Mouse (Mus musculus): ENCODE results near the gene Nmu. TPM values are rescaled to one million over a fixed set of nuclear protein-coding genes. Genes with fewer than 3 reads are reported as not detected.

Nmu gene
- polyA plus RNA-seq, 1 experiment from 2014 or later, result 0.67 TPM

- Histone ChIP-seq H3K4me3 (peak within 1 kb of the TSS; percentile 99), H3K27me3 (replicated peaks; ENCODE audit: low read depth, poor library complexity, severe bottlenecking) (no peaks in the 10 kb centered on the region), H3K4me1 (peaks cover 19% of the 10 kb centered on the region), H3K9me3 (no peaks in the 10 kb centered on the region), H3K36me3 (replicated peaks) (no peaks in the 10 kb centered on the region), H3K27ac (replicated peaks) (peak within 1 kb of the TSS; percentile 98)
- DNase-seq (ENCODE audit: low spot score), result peak; percentile 92
- under 1% methylated on average over 104 of the region's 104 CpGs for WGBS
Measured at GRCm38 (mm10) chr5:76304452-76305341, 58.9 kb downstream of the Nmu start, which contains the start of gene Clock. TSS of gene Clock (minus strand) at chr5:76304792.

GRCm38 (mm10) chr5:76303745-76304451, 59.7 kb downstream of the Nmu start:
- H3K4me1 ChIP-seq, result peaks cover 19% of the 10 kb centered on the region
- H3K4me3 ChIP-seq, result peak overlapping the region; percentile 99
- H3K27me3 ChIP-seq (replicated peaks; ENCODE audit: low read depth, poor library complexity, severe bottlenecking), result no peaks in the 10 kb centered on the region
- no peaks in the 10 kb centered on the region for H3K9me3 ChIP-seq
- under 1% methylated on average over 95 of the region's 100 CpGs for WGBS
- no peaks in the 10 kb centered on the region for H3K36me3 ChIP-seq (replicated peaks)
- peak; percentile 79 for DNase-seq (ENCODE audit: low spot score)
- peak overlapping the region; percentile 98 for H3K27ac ChIP-seq (replicated peaks)

- Histone ChIP-seq H3K36me3 (replicated peaks) (no peaks in the 10 kb centered on the region), H3K27ac (replicated peaks) (peak overlapping the region; percentile 98), H3K4me3 (peak overlapping the region; percentile 99), H3K27me3 (replicated peaks; ENCODE audit: low read depth, poor library complexity, severe bottlenecking) (no peaks in the 10 kb centered on the region), H3K9me3 (no peaks in the 10 kb centered on the region), H3K4me1 (peaks cover 19% of the 10 kb centered on the region)
- DNase-seq (ENCODE audit: low spot score), result no peak
- WGBS, result 7% methylated on average over 11 of the region's 11 CpGs
Measured at GRCm38 (mm10) chr5:76303379-76303744, 60.2 kb downstream of the Nmu start.

GRCm38 (mm10) chr5:76302009-76302408, 61.6 kb downstream of the Nmu start:
- H3K9me3 ChIP-seq, result no peaks in the 10 kb centered on the region

GRCm38 (mm10) chr5:76289234-76289691, 74.3 kb downstream of the Nmu start:
- DNase-seq (ENCODE audit: low spot score), result no peak
- Histone ChIP-seq H3K36me3 (replicated peaks) (peaks cover 11% of the 10 kb centered on the region; the same call in 1 of the 2 replicates), H3K27me3 (replicated peaks; ENCODE audit: low read depth, poor library complexity, severe bottlenecking) (no peaks in the 10 kb centered on the region), H3K9me3 (no peaks in the 10 kb centered on the region), H3K27ac (replicated peaks) (no peak overlapping the region), H3K4me3 (no peak overlapping the region), H3K4me1 (no peaks in the 10 kb centered on the region)
- 87% methylated on average over 8 of the region's 8 CpGs for WGBS

More at GRCm38 (mm10) chr5:76302009-76302408, 61.6 kb downstream of the Nmu start:
- H3K4me1 ChIP-seq, result peaks cover 19% of the 10 kb centered on the region
- H3K27ac ChIP-seq (replicated peaks), result no peak overlapping the region
- no peaks in the 10 kb centered on the region for H3K36me3 ChIP-seq (replicated peaks)
- DNase-seq (ENCODE audit: low spot score), result no peak
- H3K4me3 ChIP-seq, result no peak overlapping the region
- H3K27me3 ChIP-seq (replicated peaks; ENCODE audit: low read depth, poor library complexity, severe bottlenecking), result no peaks in the 10 kb centered on the region
- 85% methylated on average over 2 of the region's 2 CpGs for WGBS

- Histone ChIP-seq H3K4me3 (no peak overlapping the region), H3K36me3 (replicated peaks) (peaks cover 11% of the 10 kb centered on the region; the same call in 1 of the 2 replicates), H3K9me3 (no peaks in the 10 kb centered on the region), H3K27me3 (replicated peaks; ENCODE audit: low read depth, poor library complexity, severe bottlenecking) (no peaks in the 10 kb centered on the region), H3K27ac (replicated peaks) (no peak overlapping the region), H3K4me1 (no peaks in the 10 kb centered on the region)
- no peak for DNase-seq (ENCODE audit: low spot score)
- WGBS, result 91% methylated on average over 3 of the region's 3 CpGs
Measured at GRCm38 (mm10) chr5:76288256-76288655, 75.3 kb downstream of the Nmu start.

GRCm38 (mm10) chr5:76287062-76287461, 76.5 kb downstream of the Nmu start:
- 79% methylated on average over 5 of the region's 5 CpGs for WGBS
- H3K9me3 ChIP-seq, result no peaks in the 10 kb centered on the region
- H3K4me3 ChIP-seq, result no peak overlapping the region
- no peak for DNase-seq (ENCODE audit: low spot score)
- no peaks in the 10 kb centered on the region for H3K27me3 ChIP-seq (replicated peaks; ENCODE audit: low read depth, poor library complexity, severe bottlenecking)
- H3K36me3 ChIP-seq (replicated peaks), result peaks cover 11% of the 10 kb centered on the region; the same call in 1 of the 2 replicates
- no peak overlapping the region for H3K27ac ChIP-seq (replicated peaks)
- no peaks in the 10 kb centered on the region for H3K4me1 ChIP-seq

- WGBS, result 55% methylated on average over 4 of the region's 4 CpGs
- H3K4me1 ChIP-seq, result peaks cover 3% of the 10 kb centered on the region
Measured at GRCm38 (mm10) chr5:76285699-76286098, 77.9 kb downstream of the Nmu start.

GRCm38 (mm10) chr5:76283890-76284289, 79.7 kb downstream of the Nmu start:
- no peaks in the 10 kb centered on the region for H3K9me3 ChIP-seq
- WGBS, result 91% methylated on average over 1 of the region's 1 CpGs

More at GRCm38 (mm10) chr5:76285699-76286098, 77.9 kb downstream of the Nmu start:
- Histone ChIP-seq H3K4me3 (no peak overlapping the region), H3K27ac (replicated peaks) (no peak overlapping the region), H3K36me3 (replicated peaks) (peaks cover 11% of the 10 kb centered on the region; the same call in 1 of the 2 replicates), H3K27me3 (replicated peaks; ENCODE audit: low read depth, poor library complexity, severe bottlenecking) (no peaks in the 10 kb centered on the region), H3K9me3 (no peaks in the 10 kb centered on the region)
- DNase-seq (ENCODE audit: low spot score), result no peak

More at GRCm38 (mm10) chr5:76283890-76284289, 79.7 kb downstream of the Nmu start:
- Histone ChIP-seq H3K27me3 (replicated peaks; ENCODE audit: low read depth, poor library complexity, severe bottlenecking) (no peaks in the 10 kb centered on the region), H3K4me3 (no peak overlapping the region), H3K27ac (replicated peaks) (no peak overlapping the region), H3K36me3 (replicated peaks) (peaks cover 10% of the 10 kb centered on the region; the same call in 1 of the 2 replicates), H3K4me1 (peaks cover 7% of the 10 kb centered on the region)
- no peak for DNase-seq (ENCODE audit: low spot score)

Other genes with a start within 250 kb of the Nmu start
- 25.1 and 26.2 TPM in 2 replicates for gene Srd5a3, start 223.5 kb downstream of the Nmu start, polyA plus RNA-seq (2016; fragmentation: Nextera tagmentation; extraction: Ambion mirVana)
- gene Tmem165, start 179.9 kb downstream of the Nmu start, polyA plus RNA-seq (2016; fragmentation: Nextera tagmentation; extraction: Ambion mirVana), result 74.0 and 74.1 TPM in 2 replicates
- 10.5 and 11.5 TPM in 2 replicates for gene Clock, start 59.0 kb downstream of the Nmu start, polyA plus RNA-seq (2016; fragmentation: Nextera tagmentation; extraction: Ambion mirVana)
- not detected in 2 replicates for gene Pdcl2, start 32.6 kb downstream of the Nmu start, polyA plus RNA-seq (2016; fragmentation: Nextera tagmentation; extraction: Ambion mirVana)
- 7.2 and 8.6 TPM in 2 replicates for gene Gm7271, start 120.3 kb upstream of the Nmu start, polyA plus RNA-seq (2016; fragmentation: Nextera tagmentation; extraction: Ambion mirVana)
- gene Exoc1, start 165.5 kb upstream of the Nmu start, polyA plus RNA-seq (2016; fragmentation: Nextera tagmentation; extraction: Ambion mirVana), result 42.4 and 44.1 TPM in 2 replicates
- gene Cep135, start 224.9 kb upstream of the Nmu start, polyA plus RNA-seq (2016; fragmentation: Nextera tagmentation; extraction: Ambion mirVana), result 10.3 and 12.1 TPM in 2 replicates

Measured in embryonic facial prominence, embryonic 10.5 days (tissue).